Mouse (Mus musculus) brain, adult 10 weeks (tissue): ENCODE results near the gene Ms4a8a. TPM values are rescaled to one million over a fixed set of nuclear protein-coding genes. Genes with fewer than 3 reads are reported as not detected.

Experiments used
- polyA plus RNA-seq: library from polyadenylated mRNA; stranded (reverse); fragments of 350-450 nt; fragmentation: Illumina TruSeq; extraction: RNeasy Lipid Tissue Mini Kit (QIAGEN cat#74804); gene quantifications from one replicate; pipeline ENCODE4 v1.2.3, GENCODE M21; 2015; ENCODE audit warnings: low read depth, low replicate concordance

Gene Ms4a8a
- not detected for polyA plus RNA-seq

GRCm38 (mm10) chr19:11080934-11081333, at the start of gene Ms4a8a:
TSS of gene Ms4a8a (minus strand) at chr19:11081102.

GRCm38 (mm10) chr19:11017891-11018290, 63.0 kb downstream of the Ms4a8a start, which contains the start of gene Ms4a18:
TSS of gene Ms4a18 (minus strand) at chr19:11018031.

Other genes with a start within 250 kb of the Ms4a8a start
- 1.3 TPM for gene Slc15a3, start 241.4 kb downstream of the Ms4a8a start, polyA plus RNA-seq
- gene Tmem132a, start 211.2 kb downstream of the Ms4a8a start, polyA plus RNA-seq: 126 TPM
- gene Tmem109, start 199.1 kb downstream of the Ms4a8a start, polyA plus RNA-seq: 42.7 TPM
- 231 TPM for gene Prpf19, start 185.9 kb downstream of the Ms4a8a start, polyA plus RNA-seq
- gene Zp1, start 160.5 kb downstream of the Ms4a8a start, polyA plus RNA-seq: not detected
- gene Ptgdr2, start 143.9 kb downstream of the Ms4a8a start, polyA plus RNA-seq: not detected
- gene Ccdc86, start 131.8 kb downstream of the Ms4a8a start, polyA plus RNA-seq: 6.3 TPM
- not detected for gene Ms4a10, start 106.4 kb downstream of the Ms4a8a start, polyA plus RNA-seq
- not detected for gene Ms4a15, start 87.9 kb downstream of the Ms4a8a start, polyA plus RNA-seq
- gene Ms4a18, start 63.1 kb downstream of the Ms4a8a start, polyA plus RNA-seq: not detected
- gene 1700017D01Rik, start 49.8 kb upstream of the Ms4a8a start, polyA plus RNA-seq: not detected
- gene 1700025F22Rik, start 84.2 kb upstream of the Ms4a8a start, polyA plus RNA-seq: not detected
- gene Ms4a13, start 115.6 kb upstream of the Ms4a8a start, polyA plus RNA-seq: not detected
- not detected for gene Ms4a12, start 151.3 kb upstream of the Ms4a8a start, polyA plus RNA-seq
- not detected for gene Ms4a1, start 185.1 kb upstream of the Ms4a8a start, polyA plus RNA-seq
- not detected for gene Ms4a5, start 202.8 kb upstream of the Ms4a8a start, polyA plus RNA-seq
- 0.21 TPM for gene Ms4a14, start 233.4 kb upstream of the Ms4a8a start, polyA plus RNA-seq